Mouse (Mus musculus) kidney, adult 18-20 months (tissue): ENCODE data around the gene Smad3.

ENCODE experiments used
- DNase-seq: peaks from one replicate; pipeline ENCODE4 v3.0.0; 2021

Gene Smad3

DNA sequence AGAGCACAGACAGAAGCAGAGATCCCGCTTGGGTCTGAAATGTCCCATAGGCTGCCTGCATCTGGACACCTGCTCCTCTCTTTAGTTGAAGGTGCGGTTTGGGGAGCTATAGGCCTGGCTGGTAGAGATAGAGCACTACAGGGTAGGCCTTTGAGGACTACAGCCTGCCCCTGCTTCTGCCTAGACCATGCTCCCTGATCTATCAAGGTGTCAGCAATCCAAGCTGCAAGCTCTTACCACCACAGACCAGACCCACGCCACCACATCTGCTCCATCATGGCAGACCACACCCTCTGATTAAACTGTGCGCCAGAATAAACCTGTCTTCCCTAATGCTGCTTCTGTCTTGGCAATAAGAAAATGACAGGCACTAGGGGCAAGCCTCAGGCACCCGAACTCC is 13.2 kb downstream of the Smad3 start:
- DNase-seq = no peak

DNA sequence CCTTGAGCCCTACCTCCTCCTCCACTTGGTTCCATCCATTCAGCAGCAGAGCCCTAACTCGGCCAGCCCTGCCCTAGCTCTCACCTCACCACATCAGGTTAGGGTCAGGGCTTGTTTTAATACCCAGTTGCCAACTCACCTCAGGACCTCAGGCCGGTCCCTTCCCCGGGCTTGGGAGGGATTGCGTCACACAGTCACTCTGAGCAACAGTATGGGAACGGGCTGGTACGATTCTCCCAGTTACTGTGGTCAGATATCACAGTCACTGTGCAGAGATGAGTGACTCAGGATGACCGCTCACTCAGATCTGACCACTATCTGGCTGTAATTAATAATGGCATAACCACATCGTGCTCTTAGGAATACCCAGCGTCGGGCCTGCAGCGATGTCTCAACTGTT is 14.0 kb downstream of the Smad3 start:
- DNase-seq = no peak

DNA sequence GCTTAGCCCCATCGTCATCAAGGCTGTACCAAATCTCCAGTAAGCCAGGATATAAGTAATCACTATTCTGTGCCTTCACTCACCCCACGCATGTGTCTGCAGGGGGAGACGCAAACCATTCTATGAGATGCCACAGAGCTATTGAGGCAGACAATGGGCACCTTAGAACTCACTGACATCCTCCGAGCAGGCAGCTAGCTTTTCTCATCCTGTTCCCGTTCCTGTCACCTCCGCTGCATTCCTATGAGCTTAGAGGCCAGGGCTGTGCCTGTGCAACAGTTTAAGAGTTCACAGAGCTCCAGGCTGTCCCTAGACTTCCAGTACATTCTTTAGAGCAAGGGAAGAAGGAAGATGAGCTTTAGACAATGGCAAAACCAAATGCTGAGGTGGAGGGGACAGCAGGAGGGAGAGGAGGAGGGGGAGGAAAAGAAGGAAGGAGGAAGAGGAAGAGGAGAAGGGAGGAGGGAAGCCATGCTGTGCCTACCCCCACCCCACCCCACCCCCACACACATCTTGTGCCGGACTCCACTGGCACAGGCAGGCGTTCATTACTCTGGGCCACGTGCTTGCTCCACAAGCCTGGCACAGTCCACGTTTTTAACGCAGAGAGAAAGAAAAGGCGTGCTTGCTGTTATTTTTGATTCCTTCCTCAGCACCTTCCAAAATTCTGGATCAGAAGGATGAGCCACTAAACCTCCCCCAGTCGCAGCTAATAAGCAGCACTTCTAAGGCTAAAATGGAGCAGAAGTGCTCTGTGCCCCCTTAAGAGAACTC is 14.7 kb downstream of the Smad3 start:
- no peak for DNase-seq

DNA sequence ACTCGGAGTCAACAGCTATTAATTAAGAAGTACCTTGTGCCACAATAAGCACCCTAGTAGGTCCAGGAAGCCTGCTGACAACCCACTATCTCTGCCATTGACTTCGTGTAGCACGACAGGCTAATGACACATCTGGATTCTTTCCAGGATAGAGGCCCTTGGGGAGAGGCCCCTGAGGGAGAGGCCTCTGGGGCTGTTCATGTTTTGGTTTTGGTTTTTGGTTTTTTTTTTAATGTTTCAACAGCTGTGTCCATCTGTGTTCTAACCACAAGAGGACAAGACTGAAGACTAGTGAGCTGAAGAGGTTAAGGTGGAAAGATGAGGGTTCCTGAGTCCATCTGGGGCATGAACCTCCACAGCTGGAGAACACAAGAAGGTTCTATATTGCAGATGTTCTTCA is 15.5 kb downstream of the Smad3 start:
- no peak for DNase-seq

DNA sequence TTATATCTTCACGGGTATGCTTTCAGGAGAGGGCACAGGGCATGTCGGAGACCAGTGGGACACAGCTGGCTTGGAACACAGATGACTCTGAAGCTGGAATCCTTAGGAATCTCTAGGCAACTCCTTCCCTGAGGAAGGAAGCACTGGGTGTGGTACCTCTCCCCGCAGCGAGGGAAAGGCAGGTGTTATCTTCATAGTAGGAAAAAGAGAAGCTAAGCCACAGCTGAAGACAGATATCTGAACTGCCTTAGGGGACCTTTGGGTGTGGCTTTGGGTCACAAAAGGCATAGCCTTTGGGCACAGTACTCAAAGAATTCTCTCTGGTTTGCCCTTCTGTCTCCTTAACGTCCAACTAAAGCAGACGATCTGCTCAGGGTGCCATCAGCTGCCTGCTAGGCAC is 16.0 kb downstream of the Smad3 start:
- no peak for DNase-seq

DNA sequence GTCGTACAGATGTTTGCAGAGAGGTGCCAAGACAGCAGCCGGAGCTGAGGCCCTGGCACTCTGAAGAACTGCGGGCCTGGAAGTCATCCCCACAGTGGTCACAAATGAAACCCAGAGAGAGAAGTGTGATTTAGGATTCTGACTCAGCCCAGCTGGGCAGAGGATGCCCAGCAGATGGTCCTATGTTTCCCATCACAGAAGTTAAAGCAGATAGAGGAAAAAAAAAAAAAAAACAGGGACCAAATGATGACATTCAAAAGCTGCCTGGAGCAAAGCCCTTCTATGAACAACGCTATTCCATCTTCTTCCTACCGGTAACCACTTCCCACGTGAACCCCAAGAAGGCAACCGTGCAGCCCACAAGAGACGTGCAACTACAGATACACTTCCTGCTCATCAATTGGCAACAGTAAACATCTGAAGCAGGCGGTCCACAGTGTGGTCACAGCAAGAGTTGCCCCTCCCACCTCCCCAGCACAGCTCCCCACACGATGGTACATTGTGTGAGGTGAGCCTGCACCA is 17.4 kb downstream of the Smad3 start:
- no peak for DNase-seq

DNA sequence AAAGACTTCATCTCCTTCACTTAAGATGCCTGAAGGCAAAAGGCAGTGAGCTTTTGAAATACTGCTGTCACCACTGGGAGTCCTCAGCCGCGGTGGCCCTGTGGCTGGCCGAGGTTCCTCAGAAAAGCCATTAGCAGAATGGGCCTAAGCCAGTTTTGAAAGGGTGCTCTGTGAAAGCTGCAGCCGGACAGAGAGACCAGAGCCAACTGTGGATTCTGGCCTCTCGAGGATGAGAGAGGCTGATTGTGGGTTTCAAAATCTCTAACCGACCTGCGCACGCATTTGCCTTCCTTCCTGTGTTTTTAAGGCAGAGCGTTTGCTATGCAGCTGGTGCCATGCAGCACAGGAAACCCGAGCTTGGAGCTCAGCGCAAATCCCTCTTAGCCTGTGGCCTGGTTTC is 19.0 kb downstream of the Smad3 start:
- no peak for DNase-seq

DNA sequence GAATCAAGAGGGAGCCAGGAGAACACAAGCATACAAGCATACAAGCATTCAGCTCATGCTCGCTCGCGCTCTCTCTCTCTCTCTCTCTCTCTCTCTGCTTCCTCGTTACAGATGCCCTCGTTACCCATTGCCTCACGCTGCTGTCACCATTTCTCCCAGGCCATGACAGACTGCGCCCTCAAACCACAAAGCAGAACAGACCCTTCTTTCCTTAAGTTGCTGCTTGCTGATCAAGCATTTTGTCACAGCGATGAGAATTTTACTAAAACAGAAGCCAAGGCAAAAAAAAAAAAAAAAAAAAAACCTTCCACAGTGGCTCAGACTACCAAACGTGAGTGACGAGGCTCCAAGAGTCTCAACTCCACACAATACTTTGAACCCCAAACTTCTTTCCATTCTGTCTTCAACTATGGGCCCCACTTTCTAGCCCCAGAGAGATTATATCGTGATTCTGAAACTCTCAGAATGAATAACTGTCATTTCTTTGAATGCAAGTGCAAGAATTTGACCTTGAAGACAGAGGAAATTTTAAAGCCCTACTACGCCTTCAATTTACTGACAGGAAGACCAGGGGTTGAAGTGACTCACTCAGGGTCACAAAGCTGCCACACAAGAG is 19.6 kb downstream of the Smad3 start:
- no peak for DNase-seq

DNA sequence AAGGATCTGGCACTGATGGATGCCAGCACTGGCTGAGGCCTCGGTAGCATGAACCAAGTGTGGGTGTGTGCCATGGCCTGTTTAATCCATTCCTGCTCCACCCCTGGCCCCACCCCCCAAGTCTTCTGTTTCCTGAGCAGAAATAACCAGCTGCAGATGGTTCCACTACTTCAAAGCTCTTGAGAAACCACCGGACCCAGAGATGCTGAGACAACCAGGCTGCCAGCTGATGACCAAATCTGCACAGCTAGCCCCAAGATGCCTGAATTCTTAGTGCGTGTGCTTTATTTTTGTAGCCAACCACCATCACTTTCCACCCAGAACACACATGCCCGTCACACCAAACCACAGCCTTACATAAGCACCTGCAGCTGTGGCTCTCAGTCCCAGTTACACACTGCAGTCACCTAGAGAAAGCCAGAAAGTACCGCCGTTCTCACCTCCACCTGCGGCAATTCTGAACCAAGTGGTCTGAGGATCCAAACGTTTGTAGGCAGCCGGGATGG is 20.3 kb downstream of the Smad3 start:
- DNase-seq = no peak

DNA sequence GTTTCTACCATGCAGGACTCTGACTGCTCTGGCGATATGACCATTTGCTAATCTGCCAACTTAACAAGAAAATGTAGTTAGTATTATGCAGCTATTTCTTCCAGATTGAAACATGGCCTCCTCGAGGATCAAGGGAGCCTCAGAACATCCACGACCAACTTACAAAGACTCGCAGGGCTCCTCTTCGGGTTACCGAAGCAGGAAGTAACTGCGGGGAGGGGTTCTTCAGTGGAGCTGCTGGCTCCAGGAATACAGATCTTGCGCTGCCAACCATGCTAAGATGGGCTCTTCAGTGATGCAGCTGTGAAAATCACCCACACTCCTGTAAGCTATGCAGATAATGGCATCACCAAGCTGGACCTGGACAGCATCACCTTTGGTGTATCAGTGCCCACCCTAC is 23.5 kb downstream of the Smad3 start:
- no peak for DNase-seq

DNA sequence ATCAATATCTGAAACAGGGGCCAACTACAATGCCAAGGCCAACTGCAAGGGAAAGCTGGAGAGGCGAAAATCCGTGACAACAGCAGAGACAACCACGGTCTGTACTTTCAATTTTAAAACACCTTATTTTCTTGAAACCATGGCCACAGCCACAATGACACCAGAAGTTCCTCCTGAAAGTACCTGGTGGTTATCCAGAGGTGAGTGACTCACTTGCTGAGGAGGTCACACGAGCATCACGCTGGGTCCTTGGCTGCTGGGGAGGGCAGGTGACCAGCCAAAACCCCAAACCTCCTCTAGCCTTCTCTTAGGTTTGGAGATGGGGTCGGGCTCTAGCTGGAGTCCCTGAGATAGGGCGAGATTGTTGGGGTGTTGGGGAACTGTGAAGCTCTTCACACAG is 25.1 kb downstream of the Smad3 start:
- DNase-seq = no peak

DNA sequence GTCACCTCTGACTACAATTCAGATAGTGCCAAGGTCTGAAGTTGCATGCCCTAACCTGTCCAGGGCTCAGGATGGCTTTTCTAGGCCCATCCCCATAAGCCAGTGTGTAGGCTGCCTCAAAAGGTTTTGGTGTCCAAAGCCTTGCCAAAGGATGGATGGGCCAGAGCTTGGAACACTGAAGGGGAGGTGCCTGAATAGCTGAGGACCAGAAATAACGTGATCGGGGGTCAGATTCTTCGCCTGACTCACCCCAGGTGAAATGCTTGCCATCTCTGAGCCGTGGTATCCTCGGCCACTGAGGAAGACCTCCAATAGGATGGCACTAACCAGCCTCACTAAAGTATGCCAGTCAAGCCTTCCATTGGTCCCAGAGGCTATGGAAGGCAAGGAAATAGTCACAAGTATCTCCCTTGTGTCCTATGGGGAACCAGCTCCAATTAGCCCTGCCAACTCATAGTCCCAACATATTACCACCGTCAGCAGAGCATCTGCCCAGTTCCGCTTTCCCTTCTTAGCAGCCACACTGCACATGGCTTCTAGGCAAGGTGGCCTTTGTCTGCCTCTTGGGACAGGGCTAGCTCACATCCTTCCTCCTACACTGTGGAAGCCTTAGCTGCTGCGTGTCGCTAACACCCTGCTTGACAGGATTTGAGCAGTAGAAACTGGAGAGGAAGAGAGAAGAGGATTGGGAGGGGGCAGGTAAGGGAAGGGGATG is 26.5 kb downstream of the Smad3 start:
- DNase-seq = no peak

DNA sequence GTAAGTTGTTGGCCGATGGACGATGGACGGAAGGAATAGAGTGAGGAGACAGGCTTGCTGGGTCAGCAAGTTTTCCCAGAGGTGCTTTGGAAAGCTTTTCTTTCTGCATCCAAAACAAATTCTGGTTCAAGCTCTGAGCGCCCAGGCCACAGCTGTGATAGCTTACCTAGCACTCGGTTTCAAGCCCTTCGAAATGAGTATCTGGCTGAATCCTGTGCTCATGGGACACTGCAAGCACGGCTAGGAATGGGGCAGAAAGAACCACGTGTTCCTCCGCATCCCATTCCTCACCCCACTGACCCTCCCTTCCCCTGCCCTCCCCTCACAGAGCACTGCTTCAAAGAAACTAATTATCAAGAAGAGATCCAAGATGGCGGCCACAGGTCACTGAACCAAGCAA is 28.8 kb downstream of the Smad3 start:
- no peak for DNase-seq

DNA sequence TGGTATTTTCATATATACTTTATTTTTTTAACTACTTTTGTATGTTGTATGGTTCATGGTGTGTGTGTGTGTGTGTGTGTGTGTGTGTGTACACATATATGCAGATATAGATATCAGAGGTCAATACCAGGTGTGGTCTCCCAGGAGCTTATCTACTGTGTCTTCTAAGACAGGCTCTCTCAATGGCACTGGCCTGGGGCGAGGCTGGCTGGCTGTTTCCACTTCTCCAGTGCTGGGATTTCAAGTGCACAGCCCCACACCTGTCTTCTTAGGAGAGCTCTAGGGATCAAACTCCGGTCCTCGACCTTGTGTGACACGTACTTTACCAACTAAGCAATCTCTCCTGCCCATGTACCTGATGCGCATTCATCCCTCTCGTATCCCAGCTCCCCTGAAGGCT is 30.7 kb downstream of the Smad3 start:
- no peak for DNase-seq

DNA sequence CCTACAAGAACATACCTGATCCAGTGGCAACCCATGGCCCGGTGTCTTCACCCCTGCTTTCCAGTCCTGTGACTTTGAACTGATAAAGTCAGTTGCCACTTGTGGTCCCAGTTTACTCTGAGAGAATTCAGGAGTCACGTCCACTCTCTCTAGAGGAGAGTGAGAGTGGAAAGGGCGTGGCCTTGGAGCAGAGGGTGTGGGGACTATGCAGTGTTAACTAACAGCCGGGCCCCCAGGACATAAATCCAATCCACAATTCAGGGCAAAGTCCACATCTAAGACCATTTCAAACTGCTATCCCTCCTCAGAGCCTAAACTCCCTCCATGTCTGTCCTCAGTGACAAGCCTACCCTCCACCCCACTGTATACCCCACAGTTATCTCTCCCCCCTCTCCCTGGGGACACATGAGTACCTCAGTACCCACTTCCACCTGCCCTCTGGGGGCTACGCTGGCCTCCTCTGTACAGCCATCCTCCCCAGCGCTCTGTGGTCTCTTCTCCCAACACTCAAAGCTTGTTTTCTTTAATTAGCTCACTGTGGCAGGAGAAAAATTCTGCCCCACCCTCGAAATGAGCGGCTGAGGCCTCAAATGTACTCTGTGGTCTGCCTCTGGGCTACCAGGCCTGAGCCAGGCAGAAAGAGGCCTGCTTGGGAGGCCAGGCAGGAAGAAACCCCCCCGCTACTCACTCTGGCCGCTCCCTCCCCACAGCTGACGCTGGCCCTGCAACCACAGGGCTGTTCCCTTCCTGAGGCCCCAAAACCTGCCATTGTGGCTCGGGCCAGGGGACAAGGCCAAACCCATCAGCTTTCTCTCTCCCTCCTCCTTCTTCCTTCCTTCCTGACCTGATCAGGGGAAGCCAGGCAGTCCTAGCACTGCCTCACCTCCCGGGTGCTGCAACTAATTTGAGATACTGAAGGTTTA is 31.4 kb downstream of the Smad3 start:
- DNase-seq = no peak

DNA sequence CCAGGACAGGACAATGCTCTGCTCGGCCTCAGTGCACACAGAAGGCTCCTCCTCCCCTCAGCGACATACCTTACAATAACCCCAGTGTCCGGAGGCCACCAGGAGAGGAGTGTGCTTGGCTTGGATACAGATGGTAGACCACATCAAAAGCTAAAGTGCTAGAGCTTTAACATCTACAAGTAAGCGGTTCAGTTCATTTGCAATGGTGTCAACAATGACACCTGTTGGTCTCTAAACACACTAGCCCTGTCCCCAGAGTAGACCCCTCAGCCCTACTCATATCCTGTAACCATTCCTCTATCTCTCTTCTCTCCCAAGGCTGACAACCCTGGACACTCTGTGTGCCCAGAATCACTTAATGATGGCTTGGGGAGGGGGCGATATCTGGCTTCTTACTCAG is 33.0 kb downstream of the Smad3 start:
- DNase-seq = no peak

DNA sequence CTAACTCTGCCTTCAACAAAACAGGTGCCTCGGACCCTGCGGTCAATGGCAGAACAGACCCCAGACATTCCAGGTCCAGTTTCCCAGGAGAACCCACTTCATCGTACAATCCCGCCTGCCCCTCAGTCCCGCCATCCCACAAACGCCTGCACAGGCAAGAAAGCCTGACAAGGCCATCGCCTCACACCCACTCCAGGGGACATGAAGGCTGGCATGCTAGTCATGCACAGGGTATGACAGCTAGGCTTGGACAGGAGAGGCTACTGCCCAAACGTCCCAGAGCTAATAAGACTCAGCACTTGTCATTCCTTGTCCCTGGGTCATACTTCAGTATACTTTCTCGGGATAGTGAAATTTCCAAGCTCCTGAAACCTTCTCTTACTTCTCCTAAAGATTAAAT is 34.9 kb downstream of the Smad3 start:
- DNase-seq = no peak

DNA sequence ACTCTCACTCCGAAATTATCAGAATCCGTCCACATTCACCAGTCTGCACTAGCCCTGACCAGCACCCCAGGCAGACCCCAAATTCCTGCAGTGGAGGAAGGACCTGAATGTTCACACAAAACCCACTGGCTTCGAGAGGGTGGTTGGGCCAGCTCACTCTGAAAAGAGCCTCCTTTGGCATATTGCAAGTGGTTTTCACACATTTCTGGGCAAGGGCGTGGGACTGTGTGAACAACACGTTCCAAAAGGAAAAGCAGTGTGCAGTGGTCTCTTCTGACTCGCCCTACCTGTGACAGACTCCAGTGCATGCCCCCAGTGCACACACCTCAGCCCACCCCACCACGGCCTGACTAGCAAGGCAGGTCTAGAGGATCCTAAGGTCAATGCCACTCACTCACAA is 35.4 kb downstream of the Smad3 start:
- no peak for DNase-seq

DNA sequence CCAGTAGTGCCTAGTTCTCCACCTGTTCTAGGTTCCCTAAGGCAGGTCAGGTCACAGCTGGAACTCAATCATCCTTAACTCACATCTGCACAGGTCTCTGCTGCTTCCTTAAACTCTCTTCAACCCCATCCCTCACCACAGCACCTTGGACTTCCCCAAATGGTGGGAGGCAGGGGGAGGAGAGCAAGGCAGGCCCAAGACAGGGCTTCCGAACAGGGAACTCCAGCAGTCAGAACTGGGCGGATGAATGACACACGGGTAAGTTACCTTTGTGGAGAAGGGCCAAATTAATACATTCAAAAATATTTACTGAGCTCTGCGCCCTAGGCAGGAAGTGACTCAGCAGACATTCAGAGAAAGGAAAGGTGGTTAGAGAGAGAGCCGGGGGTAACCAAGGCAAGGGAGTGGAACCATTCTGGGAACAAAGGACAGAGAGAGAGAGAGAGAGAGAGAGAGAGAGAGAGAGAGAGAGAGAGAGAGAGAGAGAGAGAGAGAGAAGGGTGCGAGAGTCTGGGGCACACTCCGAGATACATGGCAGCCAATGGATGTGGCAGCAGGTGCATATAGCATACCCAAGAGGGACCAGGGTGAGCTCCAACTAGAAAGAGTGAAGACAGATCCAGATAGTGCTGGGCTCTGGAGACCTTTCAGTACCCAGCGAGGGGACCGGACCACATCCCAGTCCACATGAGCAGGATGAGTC is 36.1 kb downstream of the Smad3 start:
- DNase-seq = no peak

DNA sequence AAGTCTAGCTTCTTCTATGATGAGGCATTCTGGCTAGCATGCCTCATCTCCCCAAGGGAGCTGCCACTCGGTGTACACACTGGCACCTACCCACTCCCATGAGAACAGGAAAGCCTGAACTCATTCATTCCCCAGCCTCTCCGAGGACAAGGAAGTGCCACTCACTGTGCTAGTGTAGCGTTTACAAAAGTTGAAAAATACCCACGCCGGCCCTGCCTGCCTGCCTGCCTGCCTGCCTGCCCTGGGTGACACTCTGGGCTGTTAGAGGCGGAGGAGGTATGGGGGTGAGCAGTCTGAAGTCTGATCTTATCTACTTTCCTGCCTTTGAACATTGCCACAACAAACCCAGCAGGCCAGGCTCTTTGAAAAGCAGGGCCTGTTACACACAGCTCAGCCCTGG is 37.1 kb downstream of the Smad3 start:
- DNase-seq = no peak

DNA sequence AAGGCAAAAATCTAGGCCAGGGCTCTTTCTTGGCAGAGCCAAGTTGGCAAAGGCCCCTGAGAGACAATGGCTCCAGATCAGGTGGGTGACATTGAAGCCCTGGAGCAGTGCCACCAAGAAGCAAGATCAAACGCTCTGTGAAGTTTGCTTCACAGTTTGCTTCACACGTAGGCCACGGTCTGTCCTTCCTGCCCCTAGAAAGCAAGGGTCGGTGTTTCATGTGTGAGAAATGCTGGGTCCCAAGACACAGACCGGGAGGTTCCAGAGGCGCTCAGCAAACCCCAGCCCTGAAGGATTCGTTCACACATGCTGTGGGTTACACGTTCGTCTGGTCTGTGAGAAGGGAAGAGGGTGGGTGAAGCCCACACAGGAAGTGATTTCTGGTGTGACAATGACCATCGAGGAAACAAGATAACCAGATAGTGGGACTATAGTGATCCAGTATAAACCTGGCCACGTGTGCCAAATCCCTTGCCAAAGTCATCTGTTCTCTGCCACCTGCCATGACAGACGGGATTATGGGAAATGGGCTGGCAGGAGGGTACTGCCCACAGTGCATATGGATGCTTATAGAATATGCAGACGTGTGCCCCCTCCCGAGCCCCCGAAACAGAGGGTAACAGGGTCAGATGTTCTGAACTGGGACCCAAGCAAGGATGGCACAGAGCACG is 37.9 kb downstream of the Smad3 start:
- no peak for DNase-seq
